Mouse (Mus musculus) hematopoietic stem cell, adult 5-6 weeks (primary cell): ENCODE results near the gene Bfsp2. TPM values are rescaled to one million over a fixed set of nuclear protein-coding genes. Genes with fewer than 3 reads are reported as not detected.
A peak's percentile ranks its signal among the peaks of the same experiment; 100 is the strongest.
"Not testable (repeated sequence)": the region's sequence is repeated elsewhere in the genome, so short reads cannot be mapped to it uniquely, and the experiment has no call there.

Experiments used
- ATAC-seq, 2 experiments: fragments of 125-278 bp in 1 of 2; replicated peaks in 1 of 2; 2 replicates each; pipeline ENCODE4 v1.8.0; 2016 to 2017; ENCODE audit warnings: inconsistent platforms in 2 of 2, mild to moderate bottlenecking in 2 of 2, moderate number of reproducible peaks in 2 of 2, low read depth in 1 of 2, moderate TSS enrichment in 1 of 2; ENCODE audit not compliant: low FRiP score in 2 of 2, poor library complexity in 2 of 2, severe bottlenecking in 2 of 2, insufficient read depth in 1 of 2, low TSS enrichment in 1 of 2
- total RNA-seq: library from RNA; stranded (forward); fragments of 172-1452, 232-1000 nt; gene quantifications from 2 replicates; pipeline ENCODE4 v1.2.3, GENCODE M21; 2017

Gene Bfsp2
- total RNA-seq, 1 experiment from 2014 or later, result 3.4 TPM

- peak; percentile 99 for ATAC-seq
Observed at GRCm38 (mm10) chr9:103449092-103449491, 31.1 kb downstream of the Bfsp2 start.

DNA sequence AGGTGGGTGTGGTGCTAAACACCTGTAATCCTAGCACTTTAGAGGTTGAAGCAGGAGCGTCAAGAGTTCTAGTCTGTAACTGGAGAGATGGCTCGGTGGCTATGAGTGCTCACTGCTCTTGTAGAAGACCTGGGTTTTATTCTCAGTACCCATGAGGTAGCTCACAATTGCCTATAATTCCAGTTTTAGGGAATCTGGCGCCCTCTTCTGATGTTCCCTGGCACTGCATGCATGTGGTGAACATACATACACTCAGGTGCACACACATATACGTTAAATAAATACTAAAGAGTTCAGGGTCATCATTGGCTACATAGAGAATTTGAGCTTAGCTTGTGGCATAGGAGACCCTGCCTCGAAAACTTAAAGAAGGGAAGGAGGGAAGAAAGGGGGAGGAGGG is 35.6 kb downstream of the Bfsp2 start:
- no peak for ATAC-seq

DNA sequence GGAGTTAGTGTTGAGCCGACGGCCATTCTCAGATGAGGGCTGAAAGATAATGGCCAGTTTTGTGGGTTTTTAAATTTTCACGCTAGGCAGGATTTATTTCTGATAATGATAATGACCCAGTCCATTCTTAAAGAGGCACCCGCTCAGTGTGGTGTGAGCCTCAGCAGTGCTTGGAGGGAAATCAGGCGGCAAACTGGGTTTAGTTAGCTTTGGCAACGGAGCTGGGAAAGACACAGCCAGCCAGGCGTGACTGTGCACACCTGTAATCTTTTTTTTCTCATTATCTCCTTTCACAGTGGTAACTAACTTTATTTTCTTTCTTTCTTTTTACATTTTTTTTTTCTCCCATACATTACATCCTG is 36.4 kb downstream of the Bfsp2 start:
- ATAC-seq, result no peak

DNA sequence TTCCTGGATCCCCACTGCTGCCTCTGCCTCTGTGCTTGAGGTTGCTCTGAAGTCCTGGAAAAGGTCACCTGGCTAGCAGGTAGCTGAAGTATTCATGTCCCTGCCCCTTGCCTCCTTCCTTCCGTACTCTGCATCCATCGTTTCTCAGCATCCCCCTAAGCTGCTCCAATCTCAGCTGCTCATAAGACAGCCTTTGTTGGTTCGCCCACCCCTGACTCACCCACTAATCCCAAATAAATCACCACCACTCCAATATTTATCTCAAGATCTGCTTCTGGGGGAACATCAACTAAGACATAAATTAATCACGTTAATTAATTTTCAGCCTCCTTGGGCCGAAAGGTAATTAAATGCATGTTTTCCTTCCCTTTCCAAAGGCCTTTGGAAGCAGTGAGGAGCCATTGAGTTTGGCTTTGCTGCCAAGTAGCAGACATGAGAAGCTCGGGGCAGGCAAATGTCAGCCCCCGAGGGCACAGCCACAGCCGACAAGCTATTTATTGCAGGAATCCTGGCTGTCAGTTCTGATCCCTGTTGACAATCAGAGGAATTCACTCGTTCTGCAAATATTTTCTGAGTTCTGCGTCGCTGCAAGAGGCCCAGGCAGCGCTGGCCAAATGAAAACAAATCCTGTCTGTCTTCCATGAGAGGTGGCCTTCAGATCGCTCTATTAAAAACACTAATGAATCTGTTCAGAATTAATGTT is 36.9 kb downstream of the Bfsp2 start:
- no peak for ATAC-seq

DNA sequence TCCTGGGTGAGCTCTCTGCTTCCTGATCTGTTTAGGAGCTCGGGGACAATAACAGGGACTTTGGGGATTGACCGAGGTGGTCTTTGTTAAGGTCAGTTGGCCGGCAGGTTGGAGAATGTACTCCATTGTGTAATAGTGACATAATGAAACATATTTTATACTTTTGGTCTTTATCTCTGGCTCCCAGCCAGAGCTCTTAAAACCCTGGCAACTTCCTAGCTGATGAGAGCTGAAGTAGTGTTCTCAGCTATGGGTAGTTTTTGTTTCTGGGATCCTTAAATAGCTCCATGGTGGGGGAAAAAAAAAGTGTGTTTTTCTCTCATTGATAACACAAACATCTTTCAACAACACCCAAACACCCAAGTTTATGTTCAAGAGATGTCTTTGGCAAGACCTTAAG is 39.6 kb downstream of the Bfsp2 start:
- no peak for ATAC-seq

DNA sequence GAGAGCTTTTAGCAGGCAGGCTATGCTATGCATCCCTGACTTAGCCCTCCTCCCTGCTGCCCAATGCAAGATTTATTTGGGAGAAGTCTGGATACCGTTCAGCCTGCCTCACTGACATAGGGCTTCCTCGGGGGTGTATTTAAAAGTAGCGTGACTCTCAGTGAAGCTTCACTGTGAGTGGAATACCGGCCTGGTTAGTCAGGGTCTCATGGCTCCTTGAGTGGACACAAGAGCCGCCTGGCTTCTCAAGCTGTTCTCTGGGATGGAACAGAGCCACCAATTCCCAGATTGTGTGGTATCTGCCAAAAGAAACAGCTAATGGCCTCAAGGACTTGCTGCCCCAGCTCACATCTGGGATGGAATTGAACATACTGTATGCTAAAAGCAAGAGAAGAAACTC is 43.1 kb downstream of the Bfsp2 start:
- no peak for ATAC-seq

DNA sequence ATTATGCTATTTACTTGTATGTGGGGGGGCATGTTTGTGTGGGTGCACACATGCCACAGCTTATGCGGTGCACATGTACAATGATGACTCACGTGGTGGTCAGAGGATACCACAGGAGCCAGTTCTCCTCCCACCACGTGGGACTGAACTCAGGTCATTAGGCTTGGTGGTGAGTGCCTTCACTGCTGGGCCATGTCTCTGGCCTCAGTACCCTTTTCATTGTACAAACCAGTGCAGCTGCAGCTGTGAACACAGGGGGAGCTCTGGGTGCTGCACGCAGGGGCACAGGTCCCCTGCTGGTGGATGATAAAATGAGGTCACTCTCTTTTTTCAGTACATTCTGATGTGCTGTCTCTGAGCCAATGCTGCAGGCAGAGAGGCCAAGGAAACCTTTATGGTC is 46.1 kb downstream of the Bfsp2 start:
- peak; percentile 88 to 93 for ATAC-seq

GRCm38 (mm10) chr9:103432122-103432778 is 48.0 kb downstream of the Bfsp2 start:
- no peak for ATAC-seq

DNA sequence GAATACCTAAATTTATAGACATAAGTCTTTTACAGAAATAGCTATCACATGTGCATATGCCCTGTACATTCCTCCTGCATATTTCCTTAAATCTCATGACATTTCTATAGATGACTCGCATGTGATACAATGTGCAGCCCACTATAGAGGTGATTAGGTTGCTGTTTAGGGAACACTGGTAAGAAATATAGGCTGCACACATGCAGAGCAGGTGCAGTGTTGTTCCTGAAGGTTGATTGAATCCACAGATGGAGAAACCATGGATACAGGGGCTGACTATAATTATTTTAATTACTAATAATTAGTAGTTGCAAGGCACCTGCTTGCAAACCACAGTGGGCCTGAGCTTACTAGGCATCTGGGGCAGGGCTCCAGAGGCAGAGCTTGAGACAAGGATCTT is 48.5 kb downstream of the Bfsp2 start:
- no peak for ATAC-seq

- ATAC-seq, result no peak
Observed at GRCm38 (mm10) chr9:103430431-103431220, 49.6 kb downstream of the Bfsp2 start.

GRCm38 (mm10) chr9:103426425-103426824 is 53.8 kb downstream of the Bfsp2 start:
- no peak for ATAC-seq

- ATAC-seq, result peak; percentile 85 to 90
Observed at GRCm38 (mm10) chr9:103424869-103425268, 55.4 kb downstream of the Bfsp2 start.

DNA sequence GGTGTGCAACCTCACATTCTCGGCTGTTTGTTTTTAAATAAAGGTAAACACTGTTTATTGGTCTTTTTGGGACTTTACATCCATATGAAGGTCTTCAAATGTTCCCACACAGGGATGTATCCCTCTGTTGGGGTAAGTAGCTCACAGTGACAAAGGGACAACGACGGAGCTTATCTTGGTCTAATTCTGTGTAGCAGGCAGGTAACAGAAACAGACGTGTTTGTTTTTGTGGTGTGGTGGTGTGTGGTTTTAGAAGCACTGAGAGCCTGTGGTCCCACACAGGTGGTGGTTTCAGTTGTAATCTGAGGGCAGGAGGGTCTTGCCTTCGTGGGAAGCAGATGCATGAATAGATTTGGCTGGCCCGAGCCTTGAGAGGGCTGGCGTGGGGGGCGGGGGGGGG is 56.3 kb downstream of the Bfsp2 start:
- peak in 1 of 2 experiments; percentile 33; a peak in 1 of 4 replicates for ATAC-seq

GRCm38 (mm10) chr9:103423384-103423783 is 56.8 kb downstream of the Bfsp2 start:
- ATAC-seq, result no peak

DNA sequence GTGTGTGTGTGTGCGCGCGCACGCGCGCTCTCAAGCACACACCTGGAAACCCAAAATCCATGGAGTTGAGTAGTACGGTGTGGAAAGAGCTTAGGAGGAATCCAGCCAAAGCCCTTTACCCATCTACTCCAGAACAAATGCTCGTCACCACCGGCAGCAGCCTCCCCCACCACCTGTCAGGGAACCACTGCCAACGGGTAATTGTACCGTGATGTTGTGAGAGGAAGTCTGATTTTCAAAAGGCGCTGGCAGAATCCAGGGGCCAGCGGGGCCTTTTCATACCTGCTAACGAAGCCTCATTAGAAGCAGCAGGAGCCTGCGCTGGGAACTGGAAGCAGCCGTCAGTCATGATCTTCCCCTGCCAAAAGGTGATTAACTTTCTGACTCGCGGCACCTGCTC is 57.4 kb downstream of the Bfsp2 start:
- ATAC-seq, result no peak; a peak in 1 of 4 replicates

DNA sequence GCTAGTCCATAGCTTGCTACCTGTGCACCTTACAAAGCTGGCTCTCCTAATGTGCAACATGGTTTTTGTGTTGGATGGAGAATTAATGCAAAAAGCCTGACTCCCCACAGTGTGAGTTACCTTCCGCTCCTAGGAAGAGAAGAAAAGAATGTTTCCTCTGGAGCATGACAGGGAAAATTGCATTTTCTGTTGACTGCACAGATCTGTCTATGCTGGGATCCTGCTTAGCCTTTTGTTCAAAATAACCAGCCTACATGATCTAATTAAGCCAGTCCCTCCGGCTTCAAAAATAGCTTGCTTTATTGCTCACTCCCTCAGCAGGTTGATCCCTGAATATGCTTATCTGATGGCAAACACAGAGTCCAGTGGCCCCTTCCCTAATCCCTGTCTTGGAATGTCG is 59.4 kb downstream of the Bfsp2 start:
- no peak for ATAC-seq

- no peak for ATAC-seq
Observed at GRCm38 (mm10) chr9:103418786-103419185, 61.4 kb downstream of the Bfsp2 start.

DNA sequence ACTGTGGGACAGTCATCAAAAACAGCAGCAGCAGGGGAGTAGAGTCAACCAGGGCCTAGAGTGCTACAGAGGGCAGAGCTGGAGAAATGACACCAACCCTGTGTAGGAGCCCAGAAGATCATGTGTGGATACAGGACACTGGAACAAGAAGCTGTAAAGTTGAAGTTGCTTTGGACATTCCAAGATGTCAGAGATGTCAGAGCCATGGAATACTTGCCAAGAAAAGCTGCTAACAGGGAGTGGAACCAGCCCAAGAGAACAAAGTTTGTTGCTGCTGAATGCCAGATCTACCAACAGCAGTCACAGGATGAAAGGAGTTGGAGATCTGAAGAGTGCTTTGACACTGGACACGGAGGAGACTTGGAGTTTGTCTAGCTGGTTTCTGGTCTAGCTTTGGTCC is 62.0 kb downstream of the Bfsp2 start:
- not testable (repeated sequence) for ATAC-seq
